Mouse (Mus musculus) kidney, adult 8-10 months (tissue): Measurements from ENCODE around the gene C8g.

Source experiments
- DNase-seq, 2 experiments: peaks; one replicate each; pipeline ENCODE4 v3.0.0; 2022

Gene C8g

GRCm38 (mm10) chr2:25465816-25466635 is 35.5 kb downstream of the C8g start:
- DNase-seq = no peak

GRCm38 (mm10) chr2:25465256-25465655 is 36.3 kb downstream of the C8g start:
- DNase-seq = no peak

- DNase-seq = no peak
Observed at GRCm38 (mm10) chr2:25463630-25464029, 37.9 kb downstream of the C8g start.

GRCm38 (mm10) chr2:25461407-25461806 is 40.1 kb downstream of the C8g start:
- DNase-seq = no peak

- DNase-seq = peak; percentile 96 to 97
Observed at GRCm38 (mm10) chr2:25460551-25461309, 40.8 kb downstream of the C8g start, which contains the start of gene Paxx. TSS of gene Paxx (minus strand) at chr2:25461094.

- DNase-seq = peak; percentile 32 to 38
Observed at GRCm38 (mm10) chr2:25460135-25460534, 41.4 kb downstream of the C8g start.

GRCm38 (mm10) chr2:25458911-25459310 is 42.6 kb downstream of the C8g start:
- no peak for DNase-seq

- no peak for DNase-seq
Observed at GRCm38 (mm10) chr2:25457022-25457896, 44.3 kb downstream of the C8g start.

- no peak for DNase-seq
Observed at GRCm38 (mm10) chr2:25456205-25456953, 45.1 kb downstream of the C8g start, which contains the start of gene Clic3. TSS of gene Clic3 (plus strand) at chr2:25456838.

- DNase-seq = no peak
Observed at GRCm38 (mm10) chr2:25452951-25453350, 48.6 kb downstream of the C8g start.

GRCm38 (mm10) chr2:25450853-25451647 is 50.5 kb downstream of the C8g start:
- DNase-seq = peak in 1 of 2 experiments; percentile 35
